Mouse (Mus musculus): ENCODE results near the gene Gm10775. TPM values are rescaled to one million over a fixed set of nuclear protein-coding genes. Genes with fewer than 3 reads are reported as not detected.

Gm10775 gene
- total RNA-seq, 1 experiment from 2014 or later = not detected

Other genes starting within 250 kb of the Gm10775 start
- gene Spata31d1c, start 226.5 kb upstream of the Gm10775 start, total RNA-seq (2017) = not detected in 2 replicates
- gene Prss47, start 206.8 kb upstream of the Gm10775 start, total RNA-seq (2017) = not detected in 2 replicates
- 131 and 162 TPM in 2 replicates for gene Mfsd14b, start 146.6 kb upstream of the Gm10775 start, total RNA-seq (2017)
- gene Olfr465-ps1, start 121.5 kb upstream of the Gm10775 start, total RNA-seq (2017) = not detected in 2 replicates
- gene Olfr466, start 109.3 kb upstream of the Gm10775 start, total RNA-seq (2017) = not detected in 2 replicates
- gene Nlrp4f, start 53.6 kb upstream of the Gm10775 start, total RNA-seq (2017) = not detected in 2 replicates
- 46.9 and 56.2 TPM in 2 replicates for gene Zfp369, start 19.3 kb downstream of the Gm10775 start, total RNA-seq (2017)

Measured in neutrophil, adult 5-6 weeks (primary cell).